Comparison of ENCODE assay signal across 7 mouse cellular contexts in genomic region chr11:65787421-65788151, GRCm38 (mm10). TPM values are rescaled to one million over a fixed set of nuclear protein-coding genes. Genes with fewer than 3 reads are reported as not detected.
A peak's percentile ranks its signal among the peaks of the same experiment; 100 is the strongest.
DNase-seq lines count a peak whose midpoint lies in the region; ATAC-seq and TF ChIP-seq lines count a peak whose summit lies in the region.

No protein-coding gene starts in this region.

- no peak for ATAC-seq in G1E (ENCODE audit: extremely low read depth, insufficient number of reproducible peaks, low FRiP score, poor library complexity, severe bottlenecking)
- peak; percentile 82 for ATAC-seq in liver, postnatal 0 days

- intact Hi-C loops in left cerebral cortex, adult 2 months (cut with DNase I): loop anchor here (2.0 to 5.0 kb wide), 2 partner anchors 19 to 75 kb away; partner anchors contain the start of gene Zkscan6
- intact Hi-C loops in heart, postnatal 25 days (cut with DNase I): loop anchor here (2.0 to 5.0 kb wide), 2 partner anchors 19 to 75 kb away; partner anchors contain the start of gene Zkscan6

- no peaks in the 10 kb centered on the region for H3K9me3 ChIP-seq in G1E (replicated peaks)
- H3K9me3 ChIP-seq in liver, postnatal 0 days (ENCODE audit: low read length): no peaks in the 10 kb centered on the region

- peak overlapping the region; percentile 95 for H3K27ac ChIP-seq in left cerebral cortex, adult 2 months
- peak overlapping the region; percentile 90 for H3K27ac ChIP-seq in liver, postnatal 0 days (ENCODE audit: low read depth)

- peak overlapping the region; percentile 98 for H3K4me3 ChIP-seq in left cerebral cortex, adult 2 months
- H3K4me3 ChIP-seq in G1E (ENCODE audit: low read depth, low read length): peak overlapping the region; percentile 84
- peak overlapping the region; percentile 91 for H3K4me3 ChIP-seq in liver, postnatal 0 days (ENCODE audit: low read depth, low read length)

- DNase-seq in left cerebral cortex, adult 2 months (ENCODE audit: extremely low spot score in 1 of 2, low spot score in 2 of 2): peak in 1 of 2 experiments; percentile 48
- DNase-seq in left cerebral cortex, adult 9 months (ENCODE audit: low spot score in 2 of 2): no peak
- DNase-seq in G1E (ENCODE audit: low spot score): peak; percentile 48
- peak; percentile 39 for DNase-seq in brain, embryonic 14.5 days (ENCODE audit: low read depth)
- DNase-seq in heart, postnatal 25 days (ENCODE audit: low spot score): peak; percentile 12
- peak; percentile 59 for DNase-seq in liver, postnatal 0 days
- peak; percentile 47 for DNase-seq in retina, postnatal 1 day

- no peak for TF ChIP-seq POLR2A in brain, embryonic 14.5 days (IDR thresholded peaks at IDR 0.05; ENCODE audit: borderline replicate concordance, extremely low read depth, insufficient read depth, insufficient read length, poor library complexity, severe bottlenecking)

- H3K36me3 ChIP-seq in G1E (replicated peaks): peaks cover 10% of the 10 kb centered on the region
- H3K36me3 ChIP-seq in liver, postnatal 0 days (replicated peaks; ENCODE audit: insufficient read depth, low read length): no peaks in the 10 kb centered on the region

- WGBS in liver, postnatal 0 days (ENCODE audit: insufficient replicate concordance): under 1% methylated on average over 40 of the region's 71 CpGs

- H3K4me2 ChIP-seq in liver, postnatal 0 days (ENCODE audit: low read depth, low read length): peak overlapping the region; percentile 74

- H3K4me1 ChIP-seq in G1E (ENCODE audit: insufficient read depth, low read depth, low read length): peaks cover 47% of the 10 kb centered on the region
- peaks cover 14% of the 10 kb centered on the region for H3K4me1 ChIP-seq in liver, postnatal 0 days (ENCODE audit: insufficient read depth)

- no peaks in the 10 kb centered on the region for H3K27me3 ChIP-seq in G1E (ENCODE audit: insufficient read depth, low read length)
- no peaks in the 10 kb centered on the region for H3K27me3 ChIP-seq in liver, postnatal 0 days (ENCODE audit: insufficient read depth, low read length)

- TF ChIP-seq EP300 in liver, postnatal 0 days (IDR thresholded peaks at IDR 0.05; ENCODE audit: low read depth): no peak

- H3K9ac ChIP-seq in liver, postnatal 0 days (replicated peaks): peak overlapping the region; percentile 96

- no peak for TF ChIP-seq CTCF in left cerebral cortex, adult 2 months (IDR thresholded peaks at IDR 0.05)
- no peak for TF ChIP-seq CTCF in G1E (IDR thresholded peaks at IDR 0.05; ENCODE audit: low read depth, low read length)
- no peak for TF ChIP-seq CTCF in brain, embryonic 14.5 days (IDR thresholded peaks at IDR 0.05; ENCODE audit: borderline replicate concordance, extremely low read depth, insufficient read depth, insufficient read length)
- TF ChIP-seq CTCF in liver, postnatal 0 days (IDR thresholded peaks at IDR 0.05; ENCODE audit: low read depth): no peak

RNA-seq across cellular contexts. Expression of gene Map2k4, which starts 0.5 kb away (rescaled TPM):
- 100 to 1,000 TPM; 185 to 192 TPM for total RNA-seq in left cerebral cortex, adult 2 months (2021)
- total RNA-seq in G1E (2014; fragmentation: Nextera tagmentation) (90.1 and 106 TPM in 2 replicates), G1E (2017) (43.8 and 48.6 TPM in 2 replicates)
- polyA plus RNA-seq in G1E (2012): 37.7 and 41.9 TPM in 2 replicates
- polyA plus RNA-seq in brain, embryonic 14.5 days (2012; rRNA removed): 55.9 and 72.5 TPM in 2 replicates
- 10 to 100 TPM; 45.5 to 45.8 TPM for total RNA-seq in heart, postnatal 25 days (2021)
- 21.7 and 23.6 TPM in 2 replicates for polyA plus RNA-seq in liver, postnatal 0 days (2015; fragmentation: Nextera tagmentation; extraction: Ambion mirVana)

RNA-seq across cellular contexts. Expression of gene Zkscan6, which starts 19.4 kb away (rescaled TPM):
- 10 to 100 TPM; 13.1 to 13.4 TPM for total RNA-seq in left cerebral cortex, adult 2 months (2021)
- total RNA-seq in G1E (2014; fragmentation: Nextera tagmentation) (4.9 and 5.4 TPM in 2 replicates), G1E (2017) (26.8 and 27.1 TPM in 2 replicates)
- 2.4 and 2.8 TPM in 2 replicates for polyA plus RNA-seq in G1E (2012)
- polyA plus RNA-seq in brain, embryonic 14.5 days (2012; rRNA removed): 10.2 and 10.4 TPM in 2 replicates
- 1 to 10 TPM; 4.3 to 4.7 TPM for total RNA-seq in heart, postnatal 25 days (2021)
- 3.6 and 4.1 TPM in 2 replicates for polyA plus RNA-seq in liver, postnatal 0 days (2015; fragmentation: Nextera tagmentation; extraction: Ambion mirVana)

Comparison
In these comparisons a context has a peak if more than half of its experiments do, and no peak if none do; other contexts are left out.
1. DNase-seq: peak in G1E (single experiment), brain, embryonic 14.5 days (single experiment), heart, postnatal 25 days (single experiment), liver, postnatal 0 days (single experiment) and retina, postnatal 1 day (single experiment); none in left cerebral cortex, adult 9 months (0 of 2).
2. Peak in every context shown above with its lines, with median percentiles within 50 percentile points of each other: H3K4me3 ChIP-seq.